Mouse (Mus musculus): Measurements from ENCODE around the gene Gm10181. TPM values are rescaled to one million over a fixed set of nuclear protein-coding genes. Genes with fewer than 3 reads are reported as not detected.

Gene Gm10181
- total RNA-seq (2023; ENCODE audit: inconsistent age) = not detected in 4 replicates

DNA sequence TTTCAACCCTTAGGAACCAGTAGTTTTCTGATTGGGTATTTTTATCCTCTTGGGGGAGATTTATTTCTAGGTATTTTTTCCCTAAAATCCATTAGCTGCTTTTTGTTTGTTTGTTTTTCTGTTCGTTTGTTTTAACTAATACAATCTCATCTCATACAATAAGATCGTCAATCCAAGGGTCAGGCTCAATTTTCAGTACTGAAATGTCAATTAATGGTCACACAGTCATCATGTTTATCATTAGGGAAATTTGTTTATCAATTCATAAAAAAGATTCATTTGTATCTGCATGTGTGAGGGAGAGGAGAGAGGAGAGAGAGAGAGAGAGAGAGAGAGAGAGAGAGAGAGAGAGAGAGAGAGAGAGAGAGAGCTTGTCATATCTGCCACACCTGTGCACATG is at the start of gene Gm10181:
Gene Gm10181 (plus strand): TSS at position 301 of the 400 bp plus-strand sequence.

Other genes with a start within 250 kb of the Gm10181 start
- gene Herpud2, start 62.4 kb downstream of the Gm10181 start, total RNA-seq (2023; ENCODE audit: inconsistent age) = 66.1 to 70.2 TPM (median 69.0 TPM) in 4 replicates
- 118 to 128 TPM (median 120 TPM) in 4 replicates for gene Sept7, start 163.0 kb downstream of the Gm10181 start, total RNA-seq (2023; ENCODE audit: inconsistent age)

Data from B cell, adult (primary cell).